ENCODE assay signal across 11 mouse cellular contexts in genomic region chr8:93830626-93831025, GRCm38 (mm10). TPM values are rescaled to one million over a fixed set of nuclear protein-coding genes. Genes with fewer than 3 reads are reported as not detected.
A peak's percentile ranks its signal among the peaks of the same experiment; 100 is the strongest.
DNase-seq lines count a peak whose midpoint lies in the region; ATAC-seq and TF ChIP-seq lines count a peak whose summit lies in the region.
"Had no signal": no experiment of that assay in that cellular context is flagged by ENCODE, and none has a peak within 500 bp of the region (broad histone marks: within the 10 kb centered on the region; RNA-seq: fewer than 3 reads in every experiment).

No protein-coding gene starts in this region.

- H3K9me3 ChIP-seq in kidney, postnatal 0 days (replicated peaks; ENCODE audit: low read length), result no peaks in the 10 kb centered on the region
- H3K9me3 ChIP-seq in stomach, embryonic 15.5 days, result no peaks in the 10 kb centered on the region
- H3K9me3 ChIP-seq: embryonic facial prominence, embryonic 12.5 days; liver, embryonic 12.5 days; midbrain, embryonic 12.5 days had no signal

- no peaks in the 10 kb centered on the region for H3K4me1 ChIP-seq in kidney, postnatal 0 days (replicated peaks; ENCODE audit: insufficient read depth, low read length)
- peaks cover 13% of the 10 kb centered on the region; the same call in 1 of the 2 replicates for H3K4me1 ChIP-seq in stomach, embryonic 15.5 days
- H3K4me1 ChIP-seq: liver, embryonic 12.5 days had no signal

- DNase-seq in frontal cortex, postnatal 36 days (ENCODE audit: low spot score in 2 of 2), result no peak
- DNase-seq in left cerebral cortex, adult 2 months (ENCODE audit: extremely low spot score in 1 of 2, low spot score in 2 of 2), result no peak
- no peak for DNase-seq in left cerebral cortex, adult 11 months (ENCODE audit: low spot score)
- peak; percentile 77 for DNase-seq in kidney, postnatal 0 days (ENCODE audit: low spot score)
- DNase-seq in MN1 (ENCODE audit: low spot score), result no peak
- DNase-seq in layer of hippocampus, adult 9-11 months, result no peak

- H3K9ac ChIP-seq in kidney, postnatal 0 days (ENCODE audit: low read depth, low read length), result no peak overlapping the region
- no peak overlapping the region for H3K9ac ChIP-seq in stomach, embryonic 15.5 days
- H3K9ac ChIP-seq: embryonic facial prominence, embryonic 12.5 days; liver, embryonic 12.5 days; midbrain, embryonic 12.5 days had no signal

- no peak for TF ChIP-seq CTCF in left cerebral cortex, adult 2 months (IDR thresholded peaks at IDR 0.05)
- TF ChIP-seq CTCF in kidney, postnatal 0 days (IDR thresholded peaks at IDR 0.05; ENCODE audit: low read depth), result no peak

- WGBS in kidney, postnatal 0 days, result 46% methylated on average over 3 of the region's 3 CpGs
- 38% methylated on average over 3 of the region's 3 CpGs for WGBS in stomach, embryonic 15.5 days

- H3K27me3 ChIP-seq in kidney, postnatal 0 days (ENCODE audit: insufficient read depth, low read length), result no peaks in the 10 kb centered on the region
- H3K27me3 ChIP-seq in stomach, embryonic 15.5 days (replicated peaks), result no peaks in the 10 kb centered on the region
- H3K27me3 ChIP-seq: embryonic facial prominence, embryonic 12.5 days; liver, embryonic 12.5 days; midbrain, embryonic 12.5 days had no signal

- intact Hi-C loops in left cerebral cortex, adult 2 months (cut with DNase I), result loop anchor here (5.0 kb wide), 1 partner anchor 52 kb away; no protein-coding TSS in a partner anchor

- ATAC-seq in frontal cortex, adult (ENCODE audit: low TSS enrichment), result peak; percentile 20; the same call in 1 of the 2 replicates
- ATAC-seq in kidney, postnatal 0 days (replicated peaks; ENCODE audit: low FRiP score, low read depth), result no peak
- peak; percentile 65; the same call in 1 of the 2 replicates for ATAC-seq in stomach, embryonic 15.5 days (ENCODE audit: insufficient read depth, low FRiP score, low read depth)
- ATAC-seq: liver, embryonic 12.5 days had no signal

- peak overlapping the region; percentile 34 for H3K27ac ChIP-seq in left cerebral cortex, adult 2 months
- H3K27ac ChIP-seq in kidney, postnatal 0 days, result no peak overlapping the region
- peak overlapping the region; percentile 69 for H3K27ac ChIP-seq in stomach, embryonic 15.5 days
- H3K27ac ChIP-seq: embryonic facial prominence, embryonic 12.5 days; liver, embryonic 12.5 days; midbrain, embryonic 12.5 days had no signal

- no peaks in the 10 kb centered on the region for H3K36me3 ChIP-seq in kidney, postnatal 0 days (ENCODE audit: insufficient read depth, low read length)
- H3K36me3 ChIP-seq in stomach, embryonic 15.5 days, result no peaks in the 10 kb centered on the region
- H3K36me3 ChIP-seq: embryonic facial prominence, embryonic 12.5 days; liver, embryonic 12.5 days had no signal

- no peak overlapping the region for H3K4me2 ChIP-seq in kidney, postnatal 0 days (ENCODE audit: low read length)
- H3K4me2 ChIP-seq in stomach, embryonic 15.5 days, result no peak overlapping the region
- H3K4me2 ChIP-seq: embryonic facial prominence, embryonic 12.5 days; liver, embryonic 12.5 days; midbrain, embryonic 12.5 days had no signal

- no peak overlapping the region for H3K4me3 ChIP-seq in left cerebral cortex, adult 2 months
- no peak overlapping the region for H3K4me3 ChIP-seq in kidney, postnatal 0 days (replicated peaks; ENCODE audit: low read depth, low read length)
- H3K4me3 ChIP-seq in stomach, embryonic 15.5 days (replicated peaks), result no peak overlapping the region
- H3K4me3 ChIP-seq: embryonic facial prominence, embryonic 12.5 days; liver, embryonic 12.5 days; midbrain, embryonic 12.5 days had no signal

RNA-seq across cellular contexts. Expression of gene Gnao1, which starts 20.9 kb away (rescaled TPM):
- total RNA-seq in left cerebral cortex, adult 2 months (2021), result 100 to 1,000 TPM; 679 to 734 TPM
- polyA plus RNA-seq in kidney, postnatal 0 days (2015; fragmentation: Nextera tagmentation; extraction: Ambion mirVana), result 1.6 and 1.7 TPM in 2 replicates
- polyA plus RNA-seq in stomach, embryonic 15.5 days (2015; fragmentation: Nextera tagmentation; extraction: Ambion mirVana), result 14.9 and 15.1 TPM in 2 replicates
